Mouse (Mus musculus) limb, embryonic 11.5 days (tissue): ENCODE results near the gene Clasp1. TPM values are rescaled to one million over a fixed set of nuclear protein-coding genes. Genes with fewer than 3 reads are reported as not detected.
A peak's percentile ranks its signal among the peaks of the same experiment; 100 is the strongest.

ENCODE experiments used
- ATAC-seq: fragments of 200-750 bp; cut with Nextera tagmentation; 2 replicates; pipeline ENCODE4 v1.8.0; 2017; ENCODE audit warnings: low read depth; ENCODE audit not compliant: insufficient number of reproducible peaks, low FRiP score, low TSS enrichment
- DNase-seq: peaks from one replicate; pipeline ENCODE4 v3.0.0-alpha.2; 2015; ENCODE audit warnings: low spot score
- H3K27ac ChIP-seq: fragments of 300-500 bp; sonication (generic); replicated peaks from 2 replicates; pipeline ENCODE4 v1.5.1; 2014; ENCODE audit warnings: low read depth, mild to moderate bottlenecking, low read length
- H3K27me3 ChIP-seq: fragments of 300-500 bp; sonication (generic); 2 replicates; pipeline ENCODE4 v1.6.1; 2014; ENCODE audit warnings: mild to moderate bottlenecking, low read length, mixed read lengths; ENCODE audit not compliant: control insufficient read depth, insufficient read depth
- H3K36me3 ChIP-seq: fragments of 300-500 bp; sonication (generic); 2 replicates; pipeline ENCODE4 v1.6.1; 2014; ENCODE audit warnings: mild to moderate bottlenecking, low read length, moderate library complexity, mixed read lengths; ENCODE audit not compliant: control insufficient read depth, insufficient read depth
- H3K4me1 ChIP-seq: fragments of 300-500 bp; sonication (generic); 2 replicates; pipeline ENCODE4 v1.6.1; 2014; ENCODE audit warnings: low read length, mixed read lengths; ENCODE audit not compliant: control insufficient read depth, insufficient read depth
- H3K4me2 ChIP-seq: fragments of 300-500 bp; sonication (generic); 2 replicates; pipeline ENCODE4 v1.6.1; 2014; ENCODE audit warnings: low read depth, mild to moderate bottlenecking, moderate library complexity; ENCODE audit not compliant: severe bottlenecking
- H3K4me3 ChIP-seq: fragments of 300-500 bp; sonication (generic); 2 replicates; pipeline ENCODE4 v1.5.1; 2014; ENCODE audit warnings: low read depth, low read length
- H3K9ac ChIP-seq: fragments of 300-500 bp; sonication (generic); 2 replicates; pipeline ENCODE4 v1.6.1; 2014; ENCODE audit warnings: mild to moderate bottlenecking, low read length
- H3K9me3 ChIP-seq: fragments of 300-500 bp; sonication (generic); 2 replicates; pipeline ENCODE4 v1.6.1; 2016; ENCODE audit warnings: low read length; ENCODE audit not compliant: control insufficient read depth
- WGBS: fragments of 180-500 bp; shearing (Covaris S2); extraction: QIAGEN DNeasy Blood & Tissue Kit; methylation state at CpG from one replicate; pipeline ENCODE4 v1.1.7; 2014; 5-methylcytosine and 5-hydroxymethylcytosine counted together
- polyA plus RNA-seq: library from polyadenylated mRNA; unstranded; fragments of >200 nt; fragmentation: Nextera tagmentation; extraction: Ambion mirVana; gene quantifications from 2 replicates; pipeline ENCODE4 v1.2.1, GENCODE M21; 2014

The Clasp1 gene
- polyA plus RNA-seq, 1 experiment from 2014 or later: 68.8 TPM

- H3K27me3 ChIP-seq: no peaks in the 10 kb centered on the region
- H3K27ac ChIP-seq: no peak overlapping the region
- H3K4me1 ChIP-seq: no peaks in the 10 kb centered on the region
- no peaks in the 10 kb centered on the region for H3K36me3 ChIP-seq
- WGBS: 76% methylated on average over 8 of the region's 8 CpGs
- no peaks in the 10 kb centered on the region for H3K9me3 ChIP-seq
- H3K4me2 ChIP-seq: no peak overlapping the region
- DNase-seq (no peak), ATAC-seq (no peak)
- H3K9ac ChIP-seq: no peak overlapping the region
- no peak overlapping the region for H3K4me3 ChIP-seq
These were observed 8.6 kb upstream of the Clasp1 start for GRCm38 (mm10) chr1:118380105-118380786.

- WGBS: 1% methylated on average over 19 of the region's 19 CpGs
These were observed 616 bp upstream of the Clasp1 start for GRCm38 (mm10) chr1:118388127-118388756.

GRCm38 (mm10) chr1:118389454-118390265 lies 802 bp downstream of the Clasp1 start:
- no peaks in the 10 kb centered on the region for H3K27me3 ChIP-seq
- H3K4me1 ChIP-seq: peaks cover 9% of the 10 kb centered on the region
- H3K27ac ChIP-seq: peak overlapping the region; percentile 70
- peak; percentile 65 for ATAC-seq
- peak overlapping the region; percentile 96 for H3K9ac ChIP-seq
- 0 out of 2 replicates have a peak, but pooled peaks cover 2% of the 10 kb centered on the region for H3K36me3 ChIP-seq
- H3K9me3 ChIP-seq: no peaks in the 10 kb centered on the region
- peak overlapping the region; percentile 69 for H3K4me2 ChIP-seq
- under 1% methylated on average over 44 of the region's 44 CpGs for WGBS
- peak overlapping the region; percentile 81 for H3K4me3 ChIP-seq
- DNase-seq: no peak

More at GRCm38 (mm10) chr1:118388127-118388756, 616 bp upstream of the Clasp1 start:
- no peak; the same call in 1 of the 2 replicates for ATAC-seq
- Histone ChIP-seq H3K27ac (peak overlapping the region; percentile 77), H3K4me2 (peak overlapping the region; percentile 58), H3K27me3 (no peaks in the 10 kb centered on the region), H3K36me3 (no peaks in the 10 kb centered on the region), H3K9me3 (no peaks in the 10 kb centered on the region), H3K4me1 (peaks cover 9% of the 10 kb centered on the region), H3K4me3 (peak overlapping the region; percentile 81), H3K9ac (peak overlapping the region; percentile 96)
- DNase-seq: peak; percentile 78

- Histone ChIP-seq H3K27me3 (no peaks in the 10 kb centered on the region), H3K36me3 (0 out of 2 replicates have a peak, but pooled peaks cover 2% of the 10 kb centered on the region), H3K4me1 (peaks cover 9% of the 10 kb centered on the region), H3K9me3 (no peaks in the 10 kb centered on the region), H3K9ac (peak overlapping the region; percentile 96), H3K4me2 (peak overlapping the region; percentile 69), H3K27ac (no peak overlapping the region), H3K4me3 (peak overlapping the region; percentile 81)
- no peak for ATAC-seq
- WGBS: 21% methylated on average over 8 of the region's 8 CpGs
- DNase-seq: peak; percentile 23
These were observed 1.4 kb downstream of the Clasp1 start for GRCm38 (mm10) chr1:118390266-118390660.

- H3K27me3 ChIP-seq: no peaks in the 10 kb centered on the region
- H3K4me3 ChIP-seq: peak overlapping the region; percentile 81
- peak overlapping the region; percentile 69 for H3K4me2 ChIP-seq
- no peak overlapping the region for H3K27ac ChIP-seq
- peaks cover 9% of the 10 kb centered on the region for H3K4me1 ChIP-seq
- 0 out of 2 replicates have a peak, but pooled peaks cover 2% of the 10 kb centered on the region for H3K36me3 ChIP-seq
- 90% methylated on average over 2 of the region's 2 CpGs for WGBS
- DNase-seq (no peak), ATAC-seq (no peak)
- no peaks in the 10 kb centered on the region for H3K9me3 ChIP-seq
- no peak overlapping the region for H3K9ac ChIP-seq
These were observed 2.1 kb downstream of the Clasp1 start for GRCm38 (mm10) chr1:118390871-118391387.

GRCm38 (mm10) chr1:118392246-118392645 lies 3.4 kb downstream of the Clasp1 start:
- Histone ChIP-seq H3K27ac (no peak overlapping the region), H3K4me3 (no peak overlapping the region), H3K9ac (no peak overlapping the region), H3K4me2 (no peak overlapping the region), H3K9me3 (no peaks in the 10 kb centered on the region), H3K27me3 (no peaks in the 10 kb centered on the region), H3K36me3 (0 out of 2 replicates have a peak, but pooled peaks cover 2% of the 10 kb centered on the region), H3K4me1 (peaks cover 9% of the 10 kb centered on the region)
- ATAC-seq (no peak), DNase-seq (no peak)
- 93% methylated on average over 2 of the region's 2 CpGs for WGBS

- H3K9ac ChIP-seq: no peak overlapping the region
- ATAC-seq: no peak
- 91% methylated on average over 3 of the region's 3 CpGs for WGBS
- no peak overlapping the region for H3K4me2 ChIP-seq
- no peak overlapping the region for H3K4me3 ChIP-seq
- H3K9me3 ChIP-seq: no peaks in the 10 kb centered on the region
- H3K36me3 ChIP-seq: 0 out of 2 replicates have a peak, but pooled peaks cover 2% of the 10 kb centered on the region
- DNase-seq: no peak
- H3K27me3 ChIP-seq: no peaks in the 10 kb centered on the region
- H3K27ac ChIP-seq: no peak overlapping the region
- H3K4me1 ChIP-seq: peaks cover 7% of the 10 kb centered on the region
These were observed 5.1 kb downstream of the Clasp1 start for GRCm38 (mm10) chr1:118393916-118394315.

- DNase-seq (no peak), ATAC-seq (no peak)
- no peaks in the 10 kb centered on the region for H3K27me3 ChIP-seq
- 91% methylated on average over 9 of the region's 9 CpGs for WGBS
- H3K9ac ChIP-seq: no peak overlapping the region
- no peak overlapping the region for H3K27ac ChIP-seq
- H3K9me3 ChIP-seq: no peaks in the 10 kb centered on the region
- H3K4me2 ChIP-seq: no peak overlapping the region
- H3K4me3 ChIP-seq: no peak overlapping the region
- H3K4me1 ChIP-seq: no peaks in the 10 kb centered on the region
- 0 out of 2 replicates have a peak, but pooled peaks cover 2% of the 10 kb centered on the region for H3K36me3 ChIP-seq
These were observed 9.0 kb downstream of the Clasp1 start for GRCm38 (mm10) chr1:118397866-118398265.
